Mouse (Mus musculus) cerebellum, adult 2 months (tissue): ENCODE data around the gene Frmpd3.

ENCODE experiments used
- CTCF ChIP-seq: fragments of 200-500 bp; IDR thresholded peaks from 2 replicates; pipeline ENCODE4 v1.5.1; 2011; ENCODE audit warnings: low read depth, mild to moderate bottlenecking, control low read depth, low read length, moderate library complexity, borderline replicate concordance; ENCODE audit not compliant: insufficient read depth
- POLR2A ChIP-seq: fragments of 200-500 bp; IDR thresholded peaks from 2 replicates; pipeline ENCODE4 v1.6.1; 2011; ENCODE audit warnings: low read length, control low read depth, borderline replicate concordance; ENCODE audit not compliant: insufficient read depth

DNA sequence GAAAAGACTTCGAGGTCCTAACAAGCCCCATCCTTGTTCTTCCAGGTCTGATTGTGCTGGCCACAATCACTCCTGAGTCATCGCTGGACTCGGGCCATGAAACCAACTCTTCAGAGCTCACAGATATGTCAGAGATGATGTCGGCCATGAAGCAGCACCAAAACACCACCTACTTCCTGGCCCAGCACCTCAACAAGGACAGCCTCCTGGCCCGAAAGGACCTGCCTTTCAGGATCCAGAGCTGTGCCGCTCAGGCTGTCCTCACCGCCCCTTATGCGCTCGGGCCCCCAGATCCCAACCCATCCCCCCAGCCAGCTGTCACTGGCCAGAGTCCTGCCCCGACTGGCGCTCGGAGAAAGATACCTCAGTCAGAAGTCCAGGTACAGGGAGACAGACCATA is 88.4 kb downstream of the Frmpd3 start:
- TF ChIP-seq CTCF (no peak), POLR2A (no peak)
